Mouse (Mus musculus) mouse embryonic stem cell (cell line): ENCODE measurements around the gene Tktl2.

Source experiments
- in situ Hi-C, 2 experiments: fragments of 300-500 bp; cut with MboI; formaldehyde crosslinking; loops; 1 replicate in 1 of 2; 3 replicates in 1 of 2; pipeline ENCODE4 v1.14.3; 2019 to 2020; ENCODE audit warnings: low sequenced_read_pairs in 2 of 2, low pct_unique_long_range_greater_than_20kb in 1 of 2, mixed read lengths in 1 of 2; ENCODE audit not compliant: unreplicated experiment in 1 of 2

Gene Tktl2

GRCm38 (mm10) chr8:66511537-66511936 lies at the start of gene Tktl2:
Gene Tktl2 (plus strand): TSS chr8:66511756.
- in situ Hi-C loops: no loop called here

GRCm38 (mm10) chr8:66469821-66470220 lies 41.7 kb upstream of the Tktl2 start:
- in situ Hi-C loops: no loop called here

- in situ Hi-C loops: loop anchor here in 1 of 2 experiments (25.0 kb wide), 1 partner anchor 1340 kb away; the partner anchor contains the start of gene BC030870
Measured at GRCm38 (mm10) chr8:66476880-66477279, 34.7 kb upstream of the Tktl2 start.

- in situ Hi-C loops: loop anchor here in 1 of 2 experiments (25.0 kb wide), 1 partner anchor 1349 kb away; the partner anchor contains the start of gene BC030870
Measured at GRCm38 (mm10) chr8:66486084-66486763, 25.3 kb upstream of the Tktl2 start, which contains the start of gene Tma16. Gene Tma16 (minus strand): TSS chr8:66486530.

- in situ Hi-C loops: loop anchor here in 1 of 2 experiments (25.0 kb wide), 1 partner anchor 1351 kb away; the partner anchor contains the start of gene BC030870
Measured at GRCm38 (mm10) chr8:66488556-66488955, 23.0 kb upstream of the Tktl2 start.

DNA sequence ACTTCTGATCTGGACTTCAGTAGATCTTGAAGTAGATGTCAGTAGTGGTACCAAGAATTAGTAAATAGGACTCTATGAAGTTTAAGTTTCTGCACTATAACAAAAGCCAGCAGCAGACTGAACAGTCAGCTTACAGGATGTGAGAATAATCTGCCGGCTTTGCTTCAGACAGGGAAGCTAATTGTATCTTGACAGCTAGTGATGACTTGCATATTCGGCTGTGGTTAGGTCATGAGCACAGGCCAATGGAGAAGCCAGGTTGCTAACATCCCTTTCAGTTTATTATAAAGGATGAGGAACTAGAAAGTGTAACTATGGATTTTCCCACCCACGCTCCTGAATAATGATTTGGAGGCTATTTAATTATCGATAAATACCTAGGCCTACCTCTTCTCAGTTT lies 20.9 kb upstream of the Tktl2 start:
- in situ Hi-C loops: loop anchor here in 1 of 2 experiments (25.0 kb wide), 1 partner anchor 1353 kb away; the partner anchor contains the start of gene BC030870

DNA sequence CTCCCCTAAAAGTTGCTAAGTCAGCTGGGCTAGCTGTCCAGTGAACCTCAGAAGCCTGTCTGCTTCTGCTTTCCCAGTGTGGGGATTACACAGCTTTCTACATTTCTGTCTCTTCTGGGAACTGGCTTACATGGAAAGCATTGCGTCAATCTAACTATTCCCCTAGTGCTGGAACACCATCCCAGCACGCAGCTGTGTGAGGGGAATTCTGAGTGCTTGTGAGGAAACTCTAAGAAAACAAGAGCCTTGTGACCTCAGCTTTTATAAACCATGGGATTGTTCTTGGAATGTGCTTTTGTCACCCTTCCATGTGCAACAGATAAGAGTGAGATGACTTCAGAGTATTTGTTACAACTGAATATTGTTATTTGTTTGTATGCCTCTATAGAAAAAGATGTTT lies 17.1 kb upstream of the Tktl2 start:
- in situ Hi-C loops: loop anchor here in 1 of 2 experiments (25.0 kb wide), 1 partner anchor 1357 kb away; the partner anchor contains the start of gene BC030870

DNA sequence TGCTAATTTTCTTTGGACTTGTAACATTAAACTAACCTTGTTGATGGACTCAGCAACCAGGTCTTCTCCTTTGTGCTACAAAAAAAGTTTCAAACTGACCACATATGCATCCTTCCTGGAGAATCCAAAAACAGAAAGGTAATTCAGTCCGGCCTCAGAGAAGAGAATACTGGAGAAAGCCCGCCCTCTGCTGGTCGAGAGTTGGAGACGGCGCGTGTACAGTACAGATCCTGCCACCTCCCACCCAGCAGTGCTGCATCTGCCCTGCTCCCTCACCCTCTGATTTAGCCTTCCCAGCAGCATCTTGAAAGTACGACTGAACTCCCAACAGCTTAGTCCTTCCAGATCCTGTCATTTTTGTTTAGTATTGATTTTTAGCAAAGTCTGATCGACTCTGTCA lies 15.8 kb upstream of the Tktl2 start:
- in situ Hi-C loops: loop anchor here in 1 of 2 experiments (25.0 kb wide), 1 partner anchor 1358 kb away; the partner anchor contains the start of gene BC030870

- in situ Hi-C loops: loop anchor here in 1 of 2 experiments (25.0 kb wide), 1 partner anchor 1360 kb away; the partner anchor contains the start of gene BC030870
Measured at GRCm38 (mm10) chr8:66496998-66497577, 14.5 kb upstream of the Tktl2 start.

- in situ Hi-C loops: no loop called here
Measured at GRCm38 (mm10) chr8:66503381-66503780, 8.2 kb upstream of the Tktl2 start.

- in situ Hi-C loops: no loop called here
Measured at GRCm38 (mm10) chr8:66519149-66519548, 7.6 kb downstream of the Tktl2 start.

DNA sequence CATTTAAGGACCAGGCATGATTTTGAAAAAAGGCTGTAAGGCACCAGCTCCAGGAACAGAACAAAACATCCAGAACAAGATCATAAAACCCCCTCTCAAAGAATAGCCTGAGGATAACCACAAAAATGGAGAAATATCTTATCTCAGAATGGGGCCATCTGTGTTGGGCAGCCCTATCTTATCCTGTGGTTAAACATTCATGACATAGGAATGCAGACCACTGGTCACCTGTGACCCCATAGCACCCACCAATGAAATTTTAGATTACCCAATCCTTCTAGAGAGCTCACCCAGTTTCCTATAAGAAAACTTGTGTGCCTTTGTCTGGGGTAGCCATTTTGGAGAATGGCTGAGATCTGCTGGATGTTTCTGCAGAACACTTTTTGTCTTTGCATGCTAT lies 9.0 kb downstream of the Tktl2 start:
- in situ Hi-C loops: no loop called here

- in situ Hi-C loops: no loop called here
Measured at GRCm38 (mm10) chr8:66550092-66550491, 38.5 kb downstream of the Tktl2 start.
